Mouse (Mus musculus): ENCODE measurements at regions not wholly inside any gene's neighbourhood (a gene's known extent, or its start where the extent isn't known, plus 50 kb on each side); places are given as distances from the start of the nearest gene placed in this dataset.

- TF ChIP-seq ZNF384 (IDR thresholded peaks at IDR 0.05; ENCODE audit: low read depth, low read length) (no peak), ZC3H11A (IDR thresholded peaks at IDR 0.05; ENCODE audit: borderline replicate concordance, low read depth, low read length) (no peak), HCFC1 (IDR thresholded peaks at IDR 0.05; ENCODE audit: borderline replicate concordance, insufficient read depth, low read length) (no peak), CHD2 (IDR thresholded peaks at IDR 0.05; ENCODE audit: low read depth, low read length) (no peak), MAFK (IDR thresholded peaks at IDR 0.05; ENCODE audit: insufficient read depth, low read depth, low read length) (no peak)
- no peaks in the 10 kb centered on the region for H3K9me3 ChIP-seq (ENCODE audit: control insufficient read depth, insufficient read depth, low read depth, low read length)
- in situ Hi-C loops (cut with MboI; ENCODE audit: low sequenced_read_pairs in 2 of 2, unreplicated experiment in 2 of 2): loop anchor here in 1 of 2 experiments (25.0 kb wide), 1 partner anchor 901 kb away; no protein-coding TSS in a partner anchor
- no peaks in the 10 kb centered on the region for H3K36me3 ChIP-seq (ENCODE audit: control insufficient read depth, insufficient read depth, low read length, poor library complexity, severe bottlenecking)
- H3K4me1 ChIP-seq (ENCODE audit: control insufficient read depth in 2 of 2, insufficient read depth in 2 of 2, low read length in 2 of 2, poor library complexity in 1 of 2): no peaks in the 10 kb centered on the region
- no peak overlapping the region for H3K9ac ChIP-seq (ENCODE audit: insufficient read depth, low read depth, low read length, poor library complexity, severe bottlenecking)
- no peak overlapping the region for H3K27ac ChIP-seq (ENCODE audit: insufficient read depth, low read depth, low read length, poor library complexity, severe bottlenecking)
- no peak overlapping the region for H3K4me3 ChIP-seq (ENCODE audit: insufficient read depth in 1 of 2, low read depth in 1 of 2, low read length in 2 of 2, poor library complexity in 1 of 2, severe bottlenecking in 1 of 2)
- DNase-seq (ENCODE audit: low read depth, low spot score): no peak
Observed at GRCm38 (mm10) chr9:50413514-50414335, 69.0 kb upstream of the Rpl10-ps3 start.

- H3K27ac ChIP-seq (ENCODE audit: insufficient read depth, low read depth, low read length, poor library complexity, severe bottlenecking): no peak overlapping the region
- no peak for DNase-seq (ENCODE audit: low read depth, low spot score)
- H3K9me3 ChIP-seq (ENCODE audit: control insufficient read depth, insufficient read depth, low read depth, low read length): no peaks in the 10 kb centered on the region
- no peaks in the 10 kb centered on the region for H3K36me3 ChIP-seq (ENCODE audit: control insufficient read depth, insufficient read depth, low read length, poor library complexity, severe bottlenecking)
- in situ Hi-C loops (cut with MboI; ENCODE audit: low sequenced_read_pairs in 2 of 2, unreplicated experiment in 2 of 2): loop anchor here in 1 of 2 experiments (25.0 kb wide), 1 partner anchor 903 kb away; no protein-coding TSS in a partner anchor
- no peak overlapping the region for H3K4me3 ChIP-seq (ENCODE audit: insufficient read depth in 1 of 2, low read depth in 1 of 2, low read length in 2 of 2, poor library complexity in 1 of 2, severe bottlenecking in 1 of 2)
- no peak overlapping the region for H3K9ac ChIP-seq (ENCODE audit: insufficient read depth, low read depth, low read length, poor library complexity, severe bottlenecking)
- H3K4me1 ChIP-seq (ENCODE audit: control insufficient read depth in 2 of 2, insufficient read depth in 2 of 2, low read length in 2 of 2, poor library complexity in 1 of 2): no peaks in the 10 kb centered on the region
- TF ChIP-seq CHD2 (IDR thresholded peaks at IDR 0.05; ENCODE audit: low read depth, low read length): no peak
- no peak for TF ChIP-seq HCFC1 (IDR thresholded peaks at IDR 0.05; ENCODE audit: borderline replicate concordance, insufficient read depth, low read length)
- TF ChIP-seq ZC3H11A (IDR thresholded peaks at IDR 0.05; ENCODE audit: borderline replicate concordance, low read depth, low read length): no peak
- no peak for TF ChIP-seq MAFK (IDR thresholded peaks at IDR 0.05; ENCODE audit: insufficient read depth, low read depth, low read length)
Observed at GRCm38 (mm10) chr9:50414796-50415340, 70.1 kb upstream of the Rpl10-ps3 start.

GRCm38 (mm10) chr9:50416677-50417076 lies 71.9 kb upstream of the Rpl10-ps3 start:
- in situ Hi-C loops (cut with MboI; ENCODE audit: low sequenced_read_pairs in 2 of 2, unreplicated experiment in 2 of 2): loop anchor here in 1 of 2 experiments (25.0 kb wide), 1 partner anchor 904 kb away; no protein-coding TSS in a partner anchor
- no peak overlapping the region for H3K27ac ChIP-seq (ENCODE audit: insufficient read depth, low read depth, low read length, poor library complexity, severe bottlenecking)
- DNase-seq (ENCODE audit: low read depth, low spot score): no peak
- no peaks in the 10 kb centered on the region for H3K9me3 ChIP-seq (ENCODE audit: control insufficient read depth, insufficient read depth, low read depth, low read length)
- no peak overlapping the region for H3K4me3 ChIP-seq (ENCODE audit: insufficient read depth in 1 of 2, low read depth in 1 of 2, low read length in 2 of 2, poor library complexity in 1 of 2, severe bottlenecking in 1 of 2)
- no peaks in the 10 kb centered on the region for H3K36me3 ChIP-seq (ENCODE audit: control insufficient read depth, insufficient read depth, low read length, poor library complexity, severe bottlenecking)
- H3K9ac ChIP-seq (ENCODE audit: insufficient read depth, low read depth, low read length, poor library complexity, severe bottlenecking): no peak overlapping the region
- no peak for TF ChIP-seq CHD2 (IDR thresholded peaks at IDR 0.05; ENCODE audit: low read depth, low read length)
- no peak for TF ChIP-seq HCFC1 (IDR thresholded peaks at IDR 0.05; ENCODE audit: borderline replicate concordance, insufficient read depth, low read length)
- no peak for TF ChIP-seq ZNF384 (IDR thresholded peaks at IDR 0.05; ENCODE audit: low read depth, low read length)
- no peak for TF ChIP-seq ZC3H11A (IDR thresholded peaks at IDR 0.05; ENCODE audit: borderline replicate concordance, low read depth, low read length)
- TF ChIP-seq MAFK (IDR thresholded peaks at IDR 0.05; ENCODE audit: insufficient read depth, low read depth, low read length): no peak
- no peaks in the 10 kb centered on the region for H3K4me1 ChIP-seq (ENCODE audit: control insufficient read depth in 2 of 2, insufficient read depth in 2 of 2, low read length in 2 of 2, poor library complexity in 1 of 2)

GRCm38 (mm10) chr9:50421061-50421460 lies 73.3 kb upstream of the Plet1 start:
- peak; percentile 59 for DNase-seq (ENCODE audit: low read depth, low spot score)

More at GRCm38 (mm10) chr9:50421061-50421460, 73.3 kb upstream of the Plet1 start:
- no peaks in the 10 kb centered on the region for H3K4me1 ChIP-seq (ENCODE audit: control insufficient read depth in 2 of 2, insufficient read depth in 2 of 2, low read length in 2 of 2, poor library complexity in 1 of 2)
- no peak overlapping the region for H3K4me3 ChIP-seq (ENCODE audit: insufficient read depth in 1 of 2, low read depth in 1 of 2, low read length in 2 of 2, poor library complexity in 1 of 2, severe bottlenecking in 1 of 2)
- no peaks in the 10 kb centered on the region for H3K9me3 ChIP-seq (ENCODE audit: control insufficient read depth, insufficient read depth, low read depth, low read length)
- H3K9ac ChIP-seq (ENCODE audit: insufficient read depth, low read depth, low read length, poor library complexity, severe bottlenecking): no peak overlapping the region
- TF ChIP-seq ZC3H11A (IDR thresholded peaks at IDR 0.05; ENCODE audit: borderline replicate concordance, low read depth, low read length): peak; percentile 60; the same call in 1 of the 2 replicates
- no peak for TF ChIP-seq MAFK (IDR thresholded peaks at IDR 0.05; ENCODE audit: insufficient read depth, low read depth, low read length)
- no peaks in the 10 kb centered on the region for H3K36me3 ChIP-seq (ENCODE audit: control insufficient read depth, insufficient read depth, low read length, poor library complexity, severe bottlenecking)
- in situ Hi-C loops (cut with MboI; ENCODE audit: low sequenced_read_pairs in 2 of 2, unreplicated experiment in 2 of 2): loop anchor here in 1 of 2 experiments (25.0 kb wide), 1 partner anchor 909 kb away; no protein-coding TSS in a partner anchor
- H3K27ac ChIP-seq (ENCODE audit: insufficient read depth, low read depth, low read length, poor library complexity, severe bottlenecking): no peak overlapping the region
